Mouse (Mus musculus) mouse embryonic stem cell (cell line): ENCODE results near the gene Slc25a39.

ENCODE experiments used
- in situ Hi-C, 2 experiments: fragments of 300-500 bp; cut with MboI; formaldehyde crosslinking; loops; 1 replicate in 1 of 2; 3 replicates in 1 of 2; pipeline ENCODE4 v1.14.3; 2019 to 2020; ENCODE audit warnings: low sequenced_read_pairs in 2 of 2, low pct_unique_long_range_greater_than_20kb in 1 of 2, mixed read lengths in 1 of 2; ENCODE audit not compliant: unreplicated experiment in 1 of 2

Slc25a39 gene

GRCm38 (mm10) chr11:102384418-102384817 lies 23.3 kb downstream of the Slc25a39 start:
- in situ Hi-C loops = no loop called here

- in situ Hi-C loops = no loop called here
Measured at GRCm38 (mm10) chr11:102383365-102384136, 24.2 kb downstream of the Slc25a39 start.

GRCm38 (mm10) chr11:102382794-102383193 lies 25.0 kb downstream of the Slc25a39 start:
- in situ Hi-C loops = no loop called here

GRCm38 (mm10) chr11:102381341-102382100 lies 26.2 kb downstream of the Slc25a39 start:
- in situ Hi-C loops = no loop called here

GRCm38 (mm10) chr11:102380091-102380490 lies 27.7 kb downstream of the Slc25a39 start:
- in situ Hi-C loops = no loop called here

GRCm38 (mm10) chr11:102377186-102377585 lies 30.6 kb downstream of the Slc25a39 start:
- in situ Hi-C loops = no loop called here

GRCm38 (mm10) chr11:102376196-102376835 lies 31.4 kb downstream of the Slc25a39 start:
- in situ Hi-C loops = no loop called here

- in situ Hi-C loops = no loop called here
Measured at GRCm38 (mm10) chr11:102375196-102376173, 32.3 kb downstream of the Slc25a39 start.

GRCm38 (mm10) chr11:102374108-102374725 lies 33.5 kb downstream of the Slc25a39 start:
- in situ Hi-C loops = no loop called here

- in situ Hi-C loops = no loop called here
Measured at GRCm38 (mm10) chr11:102373646-102374045, 34.1 kb downstream of the Slc25a39 start.

- in situ Hi-C loops = no loop called here
Measured at GRCm38 (mm10) chr11:102372936-102373335, 34.8 kb downstream of the Slc25a39 start.

GRCm38 (mm10) chr11:102371926-102372685 lies 35.6 kb downstream of the Slc25a39 start:
- in situ Hi-C loops = no loop called here

GRCm38 (mm10) chr11:102370285-102370684 lies 37.5 kb downstream of the Slc25a39 start:
- in situ Hi-C loops = no loop called here

- in situ Hi-C loops = no loop called here
Measured at GRCm38 (mm10) chr11:102369263-102369662, 38.5 kb downstream of the Slc25a39 start.

GRCm38 (mm10) chr11:102368347-102368746 lies 39.4 kb downstream of the Slc25a39 start:
- in situ Hi-C loops = no loop called here

- in situ Hi-C loops = no loop called here
Measured at GRCm38 (mm10) chr11:102367504-102368280, 40.1 kb downstream of the Slc25a39 start.
